Mouse (Mus musculus) gastrocnemius, adult 18-20 months (tissue): ENCODE measurements around the gene Slc25a14. TPM values are rescaled to one million over a fixed set of nuclear protein-coding genes. Genes with fewer than 3 reads are reported as not detected.

Experiments used
- DNase-seq: peaks from one replicate; pipeline ENCODE4 v3.0.0; 2021; ENCODE audit warnings: low spot score
- long read RNA-seq, 2 experiments: library from polyadenylated mRNA; stranded (forward); transcript quantifications; one replicate each; pipeline ENCODE4 v2.0.0; 2021
- total RNA-seq, 2 experiments: library from RNA; stranded (reverse); gene quantifications; 2 replicates each; pipeline ENCODE4 v1.2.3; 2021

The Slc25a14 gene
- 1 to 10 TPM; 1.9 to 2.3 TPM for total RNA-seq
- long read RNA-seq, experiment 1, partial matches to known transcripts: 0 of 6 reads
- long read RNA-seq, experiment 1, other reads (novel, unspliced or antisense): 4 of 6 reads
- long read RNA-seq, experiment 2, partial matches to known transcripts: 0 of 4 reads
- long read RNA-seq, experiment 2, other reads (novel, unspliced or antisense): 2 of 4 reads

GRCm38 (mm10) chrX:48623379-48624053, at the start of gene Slc25a14:
Slc25a14 (plus strand) TSS chrX:48623413.
- DNase-seq: peak; percentile 66

DNA sequence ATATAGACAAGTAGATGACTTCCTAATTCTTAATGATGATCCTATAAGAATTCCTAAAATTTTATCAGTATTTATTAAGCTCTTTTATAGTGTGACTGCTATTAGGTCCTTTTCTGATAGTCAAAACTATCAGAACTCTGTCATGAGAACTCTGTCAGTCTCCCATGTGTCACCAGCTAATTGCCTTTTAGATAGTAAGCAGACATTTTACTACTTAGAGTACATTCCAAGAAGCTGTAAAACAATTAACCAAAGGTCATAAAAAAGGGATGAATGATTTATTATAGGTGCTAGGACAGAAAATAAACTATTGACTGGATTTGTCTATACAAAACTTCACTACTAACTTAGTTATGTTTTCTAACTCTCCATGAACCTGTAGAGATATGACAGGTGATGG, 39.9 kb upstream of the Slc25a14 start:
- no peak for DNase-seq

DNA sequence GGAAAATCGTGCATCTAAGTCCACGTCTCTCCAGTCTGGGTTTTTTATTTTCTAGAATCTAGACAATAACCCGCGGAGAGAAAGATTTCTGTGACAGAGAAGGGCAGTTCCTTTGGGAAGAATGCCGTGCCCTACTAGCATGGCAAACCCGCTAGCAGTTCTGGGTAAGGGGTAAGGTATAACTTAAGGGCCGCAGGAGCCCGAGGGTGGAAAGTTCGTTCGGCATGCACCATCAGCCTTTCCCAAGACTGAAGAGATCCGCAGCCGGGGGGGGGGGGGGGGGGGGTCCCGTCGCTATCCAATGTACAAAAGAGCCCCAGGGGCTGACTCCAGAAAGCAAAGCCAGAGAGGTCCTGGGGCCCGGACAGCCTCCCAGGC, 29.5 kb upstream of the Slc25a14 start:
- DNase-seq: no peak

GRCm38 (mm10) chrX:48594099-48594760, 29.0 kb upstream of the Slc25a14 start, which contains the start of gene Zfp280c:
Zfp280c (minus strand) TSS chrX:48594504.
- peak; percentile 44 for DNase-seq

- DNase-seq: no peak
Measured at GRCm38 (mm10) chrX:48596053-48596452, 27.2 kb upstream of the Slc25a14 start.

- DNase-seq: no peak
Measured at GRCm38 (mm10) chrX:48596906-48597305, 26.3 kb upstream of the Slc25a14 start.

DNA sequence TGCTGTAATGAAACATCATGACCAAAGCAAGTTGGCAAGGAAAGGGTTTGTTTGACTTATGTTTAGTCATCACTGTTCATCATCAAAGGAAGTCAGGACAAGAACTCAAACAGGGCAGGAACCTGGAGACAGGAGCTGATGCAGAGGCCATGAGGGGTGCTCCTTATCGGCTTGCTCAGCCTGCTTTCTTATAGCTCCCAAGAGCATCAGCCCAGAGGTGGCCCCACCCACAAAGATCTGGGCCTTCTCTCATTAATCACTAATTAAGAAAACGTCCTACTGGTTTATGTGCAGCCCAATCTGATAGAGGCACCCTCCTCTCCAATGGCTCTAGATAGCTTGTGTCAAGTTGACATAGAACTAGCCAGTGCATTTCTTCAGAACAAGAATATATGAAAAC, 18.3 kb upstream of the Slc25a14 start:
- no peak for DNase-seq

DNA sequence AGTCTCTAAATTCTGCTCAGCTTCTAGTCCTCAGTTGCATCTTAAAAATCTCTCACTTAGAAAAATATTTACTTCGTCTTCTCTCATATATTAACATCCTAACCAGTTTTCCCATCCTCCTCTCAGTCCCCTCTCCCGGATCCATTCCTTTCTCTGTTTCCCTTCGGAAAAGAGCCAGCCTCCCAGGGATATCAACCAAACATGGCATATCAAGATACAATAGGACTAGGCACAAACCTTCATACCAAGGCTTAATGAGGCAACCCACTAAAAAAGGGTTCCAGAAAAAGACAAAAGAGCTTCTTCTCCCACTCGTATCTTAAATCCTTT, 199 bp upstream of the Slc25a14 start:
- no peak for DNase-seq

- no peak for DNase-seq
Measured at GRCm38 (mm10) chrX:48624054-48624420, 824 bp downstream of the Slc25a14 start.

DNA sequence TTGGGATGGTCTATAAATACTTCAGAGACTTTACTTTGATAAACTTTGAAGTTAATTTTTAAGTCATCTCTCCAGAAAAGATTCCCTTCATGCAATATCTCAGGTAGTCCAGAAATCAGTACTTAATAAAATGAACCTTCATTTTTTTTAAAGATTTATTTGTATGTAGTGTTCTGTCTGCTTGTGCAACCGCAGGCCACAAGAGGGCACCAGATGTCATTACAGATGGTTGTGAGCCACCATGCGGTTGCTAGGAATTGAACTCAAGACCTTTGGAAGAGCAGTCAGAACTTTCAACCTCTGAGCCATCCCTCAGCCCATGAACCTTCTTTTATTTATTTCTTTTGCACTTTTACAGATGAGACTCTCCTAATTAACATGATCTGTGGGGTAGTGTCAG, 13.8 kb downstream of the Slc25a14 start:
- DNase-seq: no peak

- peak; percentile 2 for DNase-seq
Measured at GRCm38 (mm10) chrX:48644122-48644521, 20.9 kb downstream of the Slc25a14 start.

- no peak for DNase-seq
Measured at GRCm38 (mm10) chrX:48666807-48667206, 43.6 kb downstream of the Slc25a14 start.

DNA sequence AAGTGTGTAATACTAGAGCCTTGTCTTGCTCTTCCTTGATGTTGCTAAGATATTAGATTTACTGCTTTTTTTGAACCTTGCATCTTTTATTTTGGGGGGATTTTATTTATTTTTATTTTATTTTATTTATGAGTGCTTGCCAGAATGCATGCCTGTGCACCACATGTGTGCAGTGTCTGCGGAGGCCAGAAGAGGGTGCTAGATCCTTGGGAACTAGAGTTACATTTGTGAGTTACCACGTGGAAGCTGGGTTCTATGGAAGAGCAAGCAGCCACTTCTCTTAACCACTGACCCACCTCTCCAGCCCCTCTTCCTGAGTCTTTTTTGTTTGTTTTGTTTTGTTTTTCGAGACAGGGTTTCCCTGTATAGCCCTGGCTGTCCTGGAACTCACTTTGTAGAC, 46.4 kb downstream of the Slc25a14 start:
- DNase-seq: no peak

DNA sequence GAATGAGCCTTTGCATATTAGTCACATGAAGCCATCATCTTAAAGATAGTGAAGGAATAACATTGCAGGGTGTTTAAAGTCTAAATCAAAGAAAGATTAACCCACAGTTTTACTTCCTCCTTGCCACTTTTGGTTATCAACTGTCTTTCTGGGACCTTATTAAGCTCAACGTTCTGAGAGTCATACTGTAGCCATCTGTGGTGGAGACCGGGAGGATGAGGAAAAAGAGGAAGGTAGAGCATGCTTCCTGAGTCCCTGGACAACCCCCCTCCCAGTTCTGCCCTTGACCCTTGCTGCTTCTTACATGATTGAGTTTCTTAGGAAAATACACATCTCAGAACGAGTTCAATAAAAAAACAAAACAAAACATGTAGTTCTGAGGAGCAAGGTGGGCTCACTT, 48.5 kb downstream of the Slc25a14 start:
- no peak for DNase-seq

DNA sequence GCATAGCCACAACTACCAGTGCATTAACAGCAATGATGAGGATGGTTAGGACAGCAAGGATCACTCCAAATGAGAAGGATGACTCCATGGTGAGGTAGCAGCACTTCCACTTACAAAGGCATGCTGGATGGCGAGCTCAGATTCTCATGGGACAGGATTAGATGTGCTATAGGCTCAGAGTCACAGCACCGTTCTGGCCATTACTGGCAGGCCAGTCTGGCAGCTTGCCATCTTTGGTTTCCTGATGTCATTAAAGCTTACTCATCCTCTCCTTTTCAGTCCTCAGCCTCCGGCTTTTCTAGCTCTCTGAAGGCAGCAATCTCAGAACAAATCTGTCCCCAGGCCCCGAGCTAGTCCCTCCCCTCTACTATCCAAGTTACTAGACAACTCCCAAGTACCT, 51.0 kb downstream of the Slc25a14 start, which contains the start of gene Gpr119:
TSS of gene Gpr119 (minus strand) at position 308 of the 400 bp plus-strand sequence.
- DNase-seq: no peak

DNA sequence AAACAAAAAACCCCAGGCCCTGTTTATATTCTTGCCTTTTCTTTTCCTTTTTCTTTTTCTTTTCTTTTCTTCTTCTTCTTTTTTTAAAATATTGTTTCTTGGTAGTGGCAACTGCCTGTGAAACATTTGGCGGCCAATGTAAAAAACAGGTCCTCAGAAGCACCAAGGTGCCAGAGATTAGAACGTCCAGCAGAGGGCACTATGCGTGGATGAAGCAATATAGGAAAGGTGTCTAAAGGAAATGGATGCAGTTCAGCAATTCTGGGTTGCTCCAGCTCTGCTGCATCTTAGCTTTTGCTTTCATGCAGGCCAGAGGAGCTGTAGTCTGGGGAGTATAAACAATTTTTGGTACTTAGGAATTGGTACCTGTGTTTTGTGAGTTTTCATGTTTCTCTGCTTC, 60.2 kb downstream of the Slc25a14 start:
- DNase-seq: peak; percentile 13

- no peak for DNase-seq
Measured at GRCm38 (mm10) chrX:48683857-48684256, 60.6 kb downstream of the Slc25a14 start.

GRCm38 (mm10) chrX:48694460-48694859, 71.2 kb downstream of the Slc25a14 start:
- DNase-seq: no peak

- peak; percentile 87 for DNase-seq
Measured at GRCm38 (mm10) chrX:48694864-48695371, 71.7 kb downstream of the Slc25a14 start, which contains the start of gene Rbmx2. Rbmx2 (plus strand) TSS chrX:48695004.

DNA sequence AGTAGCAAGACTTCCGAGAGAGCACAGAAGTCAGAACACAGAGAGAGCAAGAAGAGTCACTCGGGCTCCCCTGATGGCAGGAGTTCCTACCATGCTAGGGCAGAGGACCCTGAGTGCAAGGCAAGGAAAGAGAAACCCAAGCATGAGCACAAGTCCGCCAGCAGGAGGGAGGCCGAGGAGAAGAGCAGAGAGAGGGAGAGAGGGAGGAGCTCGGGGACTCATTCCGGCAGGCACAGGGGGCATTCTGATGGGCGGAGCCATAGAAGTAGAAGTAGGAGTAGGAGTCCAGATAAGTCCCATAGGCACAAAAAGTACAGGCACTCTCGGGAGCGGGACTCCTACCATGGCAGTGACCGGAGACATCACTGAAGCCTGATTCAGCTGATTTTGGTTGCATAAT, 86.5 kb downstream of the Slc25a14 start:
- DNase-seq: no peak
